Mouse (Mus musculus) olfactory bulb, adult 2 months (tissue): Measurements from ENCODE around the gene Il31ra. TPM values are rescaled to one million over a fixed set of nuclear protein-coding genes. Genes with fewer than 3 reads are reported as not detected.
"Not testable (repeated sequence)": the region's sequence is repeated elsewhere in the genome, so short reads cannot be mapped to it uniquely, and the experiment has no call there.

Experiments
- H3K27ac ChIP-seq: fragments of 200-500 bp; 2 replicates; pipeline ENCODE4 v1.5.1; 2012; ENCODE audit warnings: low read depth, low read length; ENCODE audit not compliant: insufficient read depth
- H3K4me1 ChIP-seq: fragments of 200-500 bp; 2 replicates; pipeline ENCODE4 v1.6.1; 2012; ENCODE audit warnings: low read length; ENCODE audit not compliant: control insufficient read depth, insufficient read depth
- H3K4me3 ChIP-seq: fragments of 200-500 bp; 2 replicates; pipeline ENCODE4 v1.5.1; 2012; ENCODE audit warnings: mild to moderate bottlenecking, low read depth, low read length, moderate library complexity; ENCODE audit not compliant: insufficient read depth
- CTCF ChIP-seq: fragments of 200-500 bp; IDR thresholded peaks from 2 replicates; pipeline ENCODE4 v1.5.1; 2012; ENCODE audit warnings: low read depth, mild to moderate bottlenecking, low read length, moderate library complexity; ENCODE audit not compliant: insufficient read depth
- POLR2A ChIP-seq: fragments of 200-500 bp; IDR thresholded peaks from 2 replicates; pipeline ENCODE4 v1.6.1; 2012; ENCODE audit warnings: mild to moderate bottlenecking, low read depth, low read length, moderate library complexity; ENCODE audit not compliant: insufficient read depth
- WGBS: fragments of 180-500 bp; shearing (Covaris S2); methylation state at CpG from one replicate; pipeline ENCODE4 v1.1.7; 2018; 5-methylcytosine and 5-hydroxymethylcytosine counted together
- polyA plus RNA-seq: library from polyadenylated mRNA; stranded (reverse); fragments of >200 nt; gene quantifications from 2 replicates; pipeline ENCODE4 v1.2.4, GENCODE M21; 2012; ENCODE audit warnings: low replicate concordance; ENCODE audit not compliant: missing spikeins, insufficient read depth, insufficient read length

The Il31ra gene
- polyA plus RNA-seq, 1 experiment = not detected

GRCm38 (mm10) chr13:112604411-112604810 is 10.3 kb upstream of the Il31ra start:
- no peak overlapping the region for H3K27ac ChIP-seq
- WGBS = 69% methylated on average over 4 of the region's 4 CpGs
- no peak for TF ChIP-seq POLR2A
- no peak for TF ChIP-seq CTCF
- H3K4me1 ChIP-seq = no peaks in the 10 kb centered on the region
- H3K4me3 ChIP-seq = no peak overlapping the region

- 93% methylated on average over 1 of the region's 1 CpGs for WGBS
These were observed 9.7 kb upstream of the Il31ra start for GRCm38 (mm10) chr13:112603839-112604238.

GRCm38 (mm10) chr13:112602607-112603006 is 8.4 kb upstream of the Il31ra start:
- Histone ChIP-seq H3K27ac (no peak overlapping the region), H3K4me1 (no peaks in the 10 kb centered on the region), H3K4me3 (no peak overlapping the region)
- no peak for TF ChIP-seq CTCF
- TF ChIP-seq POLR2A = no peak
- WGBS = 92% methylated on average over 2 of the region's 2 CpGs

More at GRCm38 (mm10) chr13:112603839-112604238, 9.7 kb upstream of the Il31ra start:
- Histone ChIP-seq H3K4me1 (no peaks in the 10 kb centered on the region), H3K4me3 (no peak overlapping the region), H3K27ac (no peak overlapping the region)
- no peak for TF ChIP-seq POLR2A
- no peak for TF ChIP-seq CTCF

- 53% methylated on average over 2 of the region's 2 CpGs for WGBS
- Histone ChIP-seq H3K27ac (no peak overlapping the region), H3K4me3 (no peak overlapping the region), H3K4me1 (no peaks in the 10 kb centered on the region)
- TF ChIP-seq CTCF (no peak), POLR2A (no peak)
These were observed 3.9 kb downstream of the Il31ra start for GRCm38 (mm10) chr13:112590254-112590653.

- H3K27ac ChIP-seq = no peak overlapping the region
- no peak overlapping the region for H3K4me3 ChIP-seq
- TF ChIP-seq POLR2A (no peak), CTCF (no peak)
- H3K4me1 ChIP-seq = no peaks in the 10 kb centered on the region
These were observed 4.5 kb downstream of the Il31ra start for GRCm38 (mm10) chr13:112589625-112590024.

DNA sequence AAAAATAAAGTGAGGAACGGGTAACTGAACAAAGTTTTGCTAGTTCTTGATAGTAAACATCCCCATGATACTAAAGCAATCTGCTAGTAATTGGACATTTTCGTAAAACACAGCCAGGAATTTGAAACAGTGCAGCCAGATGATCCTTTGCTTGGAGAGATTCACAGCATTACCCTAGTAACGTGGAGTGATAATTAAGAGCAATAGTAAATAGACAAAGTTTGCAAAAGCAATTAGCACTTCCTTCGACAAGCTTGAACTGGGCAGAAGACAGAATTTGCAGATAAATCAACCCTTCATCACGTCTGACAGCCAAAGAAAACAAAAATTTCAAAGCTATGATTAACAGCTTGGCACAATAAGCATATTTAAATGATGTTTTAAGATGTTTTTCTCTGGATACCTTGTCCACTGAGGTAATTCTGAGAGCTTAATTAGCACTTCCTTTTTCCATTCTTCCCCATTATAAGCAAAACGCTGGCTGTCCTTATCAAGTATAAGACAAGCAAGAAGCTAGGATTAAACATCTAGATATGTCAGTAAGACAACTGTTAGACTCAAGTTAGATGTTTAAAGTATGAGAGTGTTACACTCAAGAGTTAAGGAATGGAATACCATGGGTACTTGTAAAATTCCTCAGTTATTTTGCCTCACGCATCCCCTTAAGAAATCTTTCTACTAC is 9.5 kb downstream of the Il31ra start:
- WGBS = 52% methylated on average over 7 of the region's 7 CpGs
- Histone ChIP-seq H3K4me3 (no peak overlapping the region), H3K4me1 (peaks cover 2% of the 10 kb centered on the region; the same call in 1 of the 2 replicates), H3K27ac (no peak overlapping the region)
- TF ChIP-seq CTCF = no peak
- no peak for TF ChIP-seq POLR2A

DNA sequence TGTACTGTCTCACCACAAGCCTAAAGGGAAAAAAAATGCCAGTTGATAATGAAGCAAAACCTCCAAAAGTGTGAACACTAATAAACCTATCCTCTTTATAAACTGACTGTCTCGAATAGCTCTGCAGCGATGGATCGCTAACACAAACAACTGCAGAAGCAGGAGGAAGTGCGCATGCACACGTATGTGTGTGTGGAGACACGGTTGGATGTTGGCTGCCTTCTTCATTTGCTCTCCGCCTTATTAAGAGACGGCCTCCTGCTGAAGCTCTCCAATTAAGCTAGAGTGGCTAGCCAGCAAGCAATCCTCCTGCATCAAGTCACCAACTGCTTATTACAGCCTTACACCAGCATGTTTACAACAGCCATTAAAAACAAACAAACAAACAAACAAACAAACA is 11.9 kb downstream of the Il31ra start:
- TF ChIP-seq CTCF (no peak), POLR2A (no peak)
- 41% methylated on average over 8 of the region's 8 CpGs for WGBS
- H3K4me1 ChIP-seq = peaks cover 2% of the 10 kb centered on the region; the same call in 1 of the 2 replicates
- H3K27ac ChIP-seq = no peak overlapping the region
- no peak overlapping the region for H3K4me3 ChIP-seq

DNA sequence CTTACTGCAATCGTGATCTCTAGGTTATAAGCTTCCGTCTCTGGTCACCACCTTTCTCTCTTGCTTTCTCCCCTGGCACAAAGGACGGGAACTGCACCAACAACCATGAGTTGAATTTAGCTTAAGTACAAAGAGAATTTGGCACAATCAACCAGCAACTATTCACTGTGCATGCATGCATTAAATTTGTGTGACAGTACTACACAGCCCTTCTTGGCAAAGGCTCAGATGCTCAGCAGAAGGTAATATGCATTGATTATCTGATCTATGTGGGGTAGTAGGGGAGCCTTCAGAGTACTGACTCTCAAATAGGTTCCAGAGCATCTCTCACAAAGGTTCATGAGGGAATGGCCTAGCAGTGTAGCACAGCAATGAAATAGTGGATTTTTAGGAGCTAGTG is 12.4 kb downstream of the Il31ra start:
- H3K4me1 ChIP-seq = peaks cover 2% of the 10 kb centered on the region; the same call in 1 of the 2 replicates
- H3K27ac ChIP-seq = no peak overlapping the region
- H3K4me3 ChIP-seq = no peak overlapping the region
- WGBS = 48% methylated on average over 3 of the region's 3 CpGs
- TF ChIP-seq POLR2A (no peak), CTCF (no peak)

DNA sequence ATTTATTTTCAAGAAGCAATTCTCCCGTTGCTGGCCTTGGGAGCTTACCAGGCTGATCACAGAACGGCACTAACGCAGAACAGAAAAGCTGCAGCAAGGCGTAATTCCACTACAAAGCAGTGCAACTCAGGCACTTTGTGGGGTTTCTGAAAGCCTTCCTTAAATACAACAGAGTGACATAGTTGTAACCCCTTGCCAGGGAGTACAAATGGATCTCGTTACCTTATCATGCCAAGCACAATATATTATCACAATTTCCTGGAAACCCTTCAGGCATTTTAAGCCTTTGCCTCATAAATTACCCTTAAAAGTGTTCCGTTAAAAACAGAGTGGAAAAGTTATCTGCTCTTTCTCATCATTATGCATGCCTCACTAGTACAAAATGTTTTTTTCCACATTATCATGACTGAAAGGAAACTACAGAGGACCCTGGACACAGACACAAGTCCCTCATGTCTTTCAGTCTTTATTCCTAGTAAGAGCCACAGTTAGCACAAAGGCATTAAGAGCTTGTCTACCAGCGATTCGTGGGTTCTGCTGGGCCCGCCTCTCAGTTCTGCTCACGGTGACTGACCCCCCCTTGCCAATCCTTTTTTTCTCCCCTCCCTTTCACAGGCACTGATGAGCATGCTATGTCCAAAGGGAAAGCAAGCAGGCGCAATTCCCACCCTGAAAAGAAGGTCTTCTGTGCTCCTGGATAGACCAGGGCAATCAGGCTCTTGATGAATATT is 13.4 kb downstream of the Il31ra start:
- 38% methylated on average over 11 of the region's 11 CpGs for WGBS

DNA sequence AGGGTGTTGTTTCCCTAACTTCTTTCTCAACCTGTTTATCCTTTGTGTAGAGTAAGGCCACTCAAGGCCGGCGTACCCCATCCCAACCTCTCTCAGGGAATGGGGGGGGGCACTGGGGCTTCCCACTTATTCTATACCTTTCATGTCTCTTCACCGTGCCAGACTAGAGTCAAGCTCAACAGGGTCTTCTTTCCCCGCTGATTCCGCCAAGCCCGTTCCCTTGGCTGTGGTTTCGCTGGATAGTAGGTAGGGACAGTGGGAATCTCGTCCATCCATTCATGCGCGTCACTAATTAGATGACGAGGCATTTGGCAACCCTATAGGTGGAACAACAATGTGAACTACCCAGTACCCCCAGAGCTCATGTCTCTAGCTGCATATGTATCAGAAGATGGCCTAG is 16.1 kb downstream of the Il31ra start:
- not testable (repeated sequence) for H3K4me3 ChIP-seq, H3K27ac ChIP-seq, H3K4me1 ChIP-seq
- 92% methylated on average over 11 of the region's 11 CpGs for WGBS

More for the DNA sequence above, 13.4 kb downstream of the Il31ra start:
- Histone ChIP-seq H3K4me1 (peaks cover 2% of the 10 kb centered on the region; the same call in 1 of the 2 replicates), H3K27ac (no peak overlapping the region), H3K4me3 (no peak overlapping the region)
- TF ChIP-seq POLR2A = no peak
- no peak for TF ChIP-seq CTCF
